In genomic region chr5:31563496-31563895, GRCm38 (mm10) we compare ENCODE assay signal across 8 mouse cellular contexts. TPM values are rescaled to one million over a fixed set of nuclear protein-coding genes. Genes with fewer than 3 reads are reported as not detected.
A peak's percentile ranks its signal among the peaks of the same experiment; 100 is the strongest.
DNase-seq lines count a peak whose midpoint lies in the region; ATAC-seq and TF ChIP-seq lines count a peak whose summit lies in the region.

No protein-coding gene starts in this region.

- 0 out of 2 replicates have a peak, but pooled peaks have one; percentile 41 for ATAC-seq in limb, embryonic 14.5 days (ENCODE audit: low FRiP score, low read depth)

- no peak overlapping the region for H3K4me3 ChIP-seq in C2C12 (ENCODE audit: insufficient read depth, poor library complexity, severe bottlenecking)
- no peak overlapping the region for H3K4me3 ChIP-seq in heart, adult 2 months
- H3K4me3 ChIP-seq in limb, embryonic 14.5 days (replicated peaks; ENCODE audit: low read length) = no peak overlapping the region
- H3K4me3 ChIP-seq in testis, adult 2 months (ENCODE audit: control insufficient read depth, low read depth, low read length) = no peak overlapping the region

- 5% methylated on average over 6 of the region's 6 CpGs for WGBS in heart, adult 2 months
- WGBS in limb, embryonic 14.5 days = 9% methylated on average over 6 of the region's 6 CpGs

- no peaks in the 10 kb centered on the region for H3K9me3 ChIP-seq in limb, embryonic 14.5 days (ENCODE audit: control insufficient read depth, low read length)

- H3K27me3 ChIP-seq in C2C12 (ENCODE audit: control insufficient read depth, insufficient read depth, insufficient read length) = no peaks in the 10 kb centered on the region
- no peaks in the 10 kb centered on the region for H3K27me3 ChIP-seq in heart, adult 2 months (ENCODE audit: control insufficient read depth, insufficient read depth, low read length)
- H3K27me3 ChIP-seq in limb, embryonic 14.5 days (ENCODE audit: control insufficient read depth, insufficient read depth, low read length) = no peaks in the 10 kb centered on the region
- H3K27me3 ChIP-seq in testis, adult 2 months (ENCODE audit: control insufficient read depth, insufficient read depth, low read length) = no peaks in the 10 kb centered on the region

- no peak overlapping the region for H3ac ChIP-seq in C2C12 (ENCODE audit: control insufficient read depth, insufficient read length, low read depth)

- H3K79me3 ChIP-seq in C2C12 (ENCODE audit: low read depth) = no peaks in the 10 kb centered on the region

- peak; percentile 44 for TF ChIP-seq CTCF in C2C12 (IDR thresholded peaks at IDR 0.05; ENCODE audit: control insufficient read depth, insufficient read depth, insufficient read length)
- peak; percentile 95 for TF ChIP-seq CTCF in heart, adult 2 months (IDR thresholded peaks at IDR 0.05)
- peak; percentile 64; the same call in 1 of the 2 replicates for TF ChIP-seq CTCF in testis, adult 2 months (IDR thresholded peaks at IDR 0.05; ENCODE audit: control insufficient read depth, insufficient read depth, insufficient replicate concordance, low read depth, low read length)

- intact Hi-C loops in heart, adult 2 months (cut with DNase I) = loop anchor here (1.0 to 5.0 kb wide), 5 partner anchors 33 to 634 kb away; partner anchors contain the start of genes Babam2, Mrpl33 and Rbks

- TF ChIP-seq POLR2A in heart, adult 2 months (IDR thresholded peaks at IDR 0.05; ENCODE audit: insufficient read depth, low read depth, low read length) = no peak
- TF ChIP-seq POLR2A in limb, embryonic 14.5 days (IDR thresholded peaks at IDR 0.05; ENCODE audit: borderline replicate concordance, extremely low read depth, insufficient read depth, insufficient read length) = no peak
- TF ChIP-seq POLR2A in testis, adult 2 months (IDR thresholded peaks at IDR 0.05; ENCODE audit: control insufficient read depth, low read depth, low read length) = no peak

- peak overlapping the region; percentile 37 for H3K9ac ChIP-seq in heart, adult 2 months (ENCODE audit: low read depth, low read length)
- 0 out of 2 replicates have a peak overlapping the region, but pooled peaks have one; percentile 5 for H3K9ac ChIP-seq in limb, embryonic 14.5 days (ENCODE audit: low read depth, low read length, severe bottlenecking)

- peaks cover 13% of the 10 kb centered on the region for H3K36me3 ChIP-seq in C2C12 (ENCODE audit: control insufficient read depth, insufficient read depth)
- H3K36me3 ChIP-seq in heart, adult 2 months (ENCODE audit: control insufficient read depth, insufficient read depth, low read length) = peaks cover 2% of the 10 kb centered on the region
- peaks cover 38% of the 10 kb centered on the region for H3K36me3 ChIP-seq in limb, embryonic 14.5 days (ENCODE audit: control insufficient read depth, insufficient read depth, low read length)
- no peaks in the 10 kb centered on the region for H3K36me3 ChIP-seq in testis, adult 2 months (ENCODE audit: control insufficient read depth, insufficient read depth, low read length)

- H3K27ac ChIP-seq in heart, adult 2 months = peak overlapping the region; percentile 79
- no peak overlapping the region for H3K27ac ChIP-seq in limb, embryonic 14.5 days (replicated peaks; ENCODE audit: low read depth, low read length)
- no peak overlapping the region for H3K27ac ChIP-seq in testis, adult 2 months (ENCODE audit: control insufficient read depth, insufficient read depth, low read depth, low read length)

- H3K4me1 ChIP-seq in heart, adult 2 months (ENCODE audit: control insufficient read depth, insufficient read depth, low read length) = peaks cover 28% of the 10 kb centered on the region
- H3K4me1 ChIP-seq in limb, embryonic 14.5 days (ENCODE audit: control insufficient read depth, insufficient read depth, low read length) = 0 out of 2 replicates have a peak, but pooled peaks cover 3% of the 10 kb centered on the region
- no peaks in the 10 kb centered on the region; the same call in none of the 2 replicates for H3K4me1 ChIP-seq in testis, adult 2 months (ENCODE audit: control insufficient read depth, insufficient read depth, low read length)

- DNase-seq in adrenal gland, adult 18-20 months (ENCODE audit: low spot score in 2 of 2) = peak; percentile 77 to 78
- DNase-seq in embryo, embryonic 10.5 days (ENCODE audit: low spot score) = peak; percentile 92
- DNase-seq in heart, adult 2 months = peak; percentile 71 to 75
- DNase-seq in kidney, adult 9 months = peak; percentile 81
- peak; percentile 89 for DNase-seq in limb, embryonic 14.5 days (ENCODE audit: low spot score)
- DNase-seq in neural tube, embryonic 10.5 days (ENCODE audit: extremely low spot score, low spot score) = peak; percentile 76

- no peaks in the 10 kb centered on the region for H3K79me2 ChIP-seq in C2C12 (ENCODE audit: control insufficient read depth, insufficient read depth)
- H3K79me2 ChIP-seq in heart, adult 2 months (replicated peaks; ENCODE audit: control insufficient read depth, insufficient read depth, low read length) = no peaks in the 10 kb centered on the region

- TF ChIP-seq EP300 in heart, adult 2 months (IDR thresholded peaks at IDR 0.05; ENCODE audit: insufficient read depth, low read depth, low read length) = peak; percentile 98

- 0 out of 2 replicates have a peak overlapping the region, but pooled peaks have one; percentile 10 for H3K4me2 ChIP-seq in limb, embryonic 14.5 days (replicated peaks; ENCODE audit: low read depth, low read length, severe bottlenecking)

TF ChIP-seq in C2C12, 6 proteins besides CTCF, POLR2A, EP300 and RAD21:
- TF ChIP-seq CEBPB (IDR thresholded peaks at IDR 0.05; ENCODE audit: low read depth) (no peak), USF1 (IDR thresholded peaks at IDR 0.05; ENCODE audit: low read depth) (no peak), MYOD1 (IDR thresholded peaks at IDR 0.05; ENCODE audit: control insufficient read depth, insufficient read length, low read depth) (no peak)

RNA-seq across cellular contexts. Expression of gene Mrpl33, which starts 33.2 kb away (rescaled TPM):
- 228 TPM for polyA plus RNA-seq in C2C12 (2012; fragmentation: generic; extraction: Trizol)
- total RNA-seq in adrenal gland, adult 18-20 months (2021) = 100 to 1,000 TPM; 265 to 377 TPM
- 100 to 1,000 TPM; 281 to 332 TPM for total RNA-seq in heart, adult 2 months (2021)
- 47.7 and 66.6 TPM in 2 replicates for polyA plus RNA-seq in heart, adult 2 months (2012; rRNA removed)
- 76.9 and 138 TPM in 2 replicates for polyA plus RNA-seq in limb, embryonic 14.5 days (2012; rRNA removed)
- 266 and 312 TPM in 2 replicates for polyA plus RNA-seq in limb, embryonic 14.5 days (2014; fragmentation: Nextera tagmentation; extraction: Ambion mirVana)
- 18.2 and 22.5 TPM in 2 replicates for polyA plus RNA-seq in testis, adult 2 months (2012; rRNA removed)

RNA-seq across cellular contexts. Expression of gene Supt7l, which starts 35.9 kb away (rescaled TPM):
- 9.5 TPM for polyA plus RNA-seq in C2C12 (2012; fragmentation: generic; extraction: Trizol)
- total RNA-seq in adrenal gland, adult 18-20 months (2021) = 10 to 100 TPM; 15.5 to 17.1 TPM
- 10 to 100 TPM; 13.3 to 14.6 TPM for total RNA-seq in heart, adult 2 months (2021)
- polyA plus RNA-seq in heart, adult 2 months (2012; rRNA removed) = 11.2 and 14.4 TPM in 2 replicates
- 18.0 and 20.9 TPM in 2 replicates for polyA plus RNA-seq in limb, embryonic 14.5 days (2012; rRNA removed)
- 11.4 and 13.7 TPM in 2 replicates for polyA plus RNA-seq in limb, embryonic 14.5 days (2014; fragmentation: Nextera tagmentation; extraction: Ambion mirVana)
- polyA plus RNA-seq in testis, adult 2 months (2012; rRNA removed) = 5.9 and 6.4 TPM in 2 replicates

RNA-seq across cellular contexts. Expression of gene Slc4a1ap, which starts 36.7 kb away (rescaled TPM):
- polyA plus RNA-seq in C2C12 (2012; fragmentation: generic; extraction: Trizol) = 17.0 TPM
- 10 to 100 TPM; 23.4 to 31.4 TPM for total RNA-seq in adrenal gland, adult 18-20 months (2021)
- 10 to 100 TPM; 20.8 to 22.6 TPM for total RNA-seq in heart, adult 2 months (2021)
- polyA plus RNA-seq in heart, adult 2 months (2012; rRNA removed) = 7.5 and 13.1 TPM in 2 replicates
- 19.5 and 20.2 TPM in 2 replicates for polyA plus RNA-seq in limb, embryonic 14.5 days (2012; rRNA removed)
- 23.9 and 27.7 TPM in 2 replicates for polyA plus RNA-seq in limb, embryonic 14.5 days (2014; fragmentation: Nextera tagmentation; extraction: Ambion mirVana)
- polyA plus RNA-seq in testis, adult 2 months (2012; rRNA removed) = 15.1 and 16.9 TPM in 2 replicates

Comparison
In these comparisons a context has a peak if more than half of its experiments do, and no peak if none do; other contexts are left out.
1. CTCF ChIP-seq: peak in every context shown above with its lines; median percentile 95 in heart, adult 2 months; 64 in testis, adult 2 months; 44 in C2C12.